Mouse (Mus musculus) kidney, postnatal 10 days (tissue): Measurements from ENCODE around the gene Tlr6.

ENCODE experiments used
- DNase-seq: peaks from one replicate; pipeline ENCODE4 v3.0.0; 2021; ENCODE audit warnings: mixed read lengths

Tlr6 gene

GRCm38 (mm10) chr5:64959843-64960230, at the start of gene Tlr6:
Gene Tlr6, minus strand, starts transcription at chr5:64960097.
- DNase-seq: peak; percentile 83

GRCm38 (mm10) chr5:65006011-65006491, 46.2 kb upstream of the Tlr6 start:
- DNase-seq: no peak

DNA sequence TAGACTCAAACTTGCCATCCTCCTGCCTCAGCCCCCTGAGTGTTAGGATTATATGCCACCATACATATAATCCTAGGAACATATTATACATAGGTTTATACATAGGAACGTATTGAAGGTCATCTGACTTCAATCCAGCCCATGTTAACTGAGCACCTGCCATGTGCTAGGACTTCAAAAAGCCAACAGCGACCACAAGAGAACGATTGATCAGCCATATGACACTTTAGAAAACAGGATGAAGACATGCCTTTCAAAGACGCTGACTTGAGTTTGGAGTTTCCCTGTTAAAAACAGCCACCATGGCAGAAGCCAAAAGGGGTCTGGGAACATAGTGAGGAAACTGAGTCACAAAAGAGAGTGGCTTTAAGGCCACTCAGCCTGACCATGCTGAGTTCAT, 45.4 kb upstream of the Tlr6 start:
- DNase-seq: no peak

DNA sequence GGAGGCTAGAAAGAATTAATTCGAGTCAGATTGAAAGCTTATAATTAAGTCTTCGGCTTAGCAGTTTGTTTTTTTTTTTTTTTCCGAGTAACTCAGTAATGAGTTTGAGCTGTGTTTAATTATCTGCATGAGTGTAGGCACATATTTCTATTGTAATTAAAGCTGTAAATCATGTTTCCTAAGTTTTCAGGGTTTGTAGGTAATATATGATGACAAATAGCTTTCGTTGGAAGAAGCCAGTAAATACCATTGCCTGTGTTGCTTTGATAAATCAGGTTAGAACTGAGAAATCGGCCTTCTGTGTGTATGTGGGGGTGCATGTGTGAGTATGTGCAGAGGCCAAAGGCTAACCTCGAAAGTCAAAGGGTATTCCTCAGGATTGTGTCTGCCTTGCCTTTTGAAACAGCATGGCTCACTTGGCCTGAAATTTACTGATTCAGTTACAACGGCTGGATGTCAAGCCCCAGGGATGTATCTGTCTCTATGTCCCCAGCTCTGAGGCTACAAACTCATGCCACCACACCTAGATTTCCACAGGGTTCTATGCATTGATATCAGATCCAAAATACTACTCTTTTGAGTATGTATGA, 44.1 kb upstream of the Tlr6 start:
- DNase-seq: no peak

GRCm38 (mm10) chr5:65002940-65003824, 43.3 kb upstream of the Tlr6 start:
- DNase-seq: no peak

GRCm38 (mm10) chr5:64995408-64995807, 35.5 kb upstream of the Tlr6 start:
- no peak for DNase-seq

DNA sequence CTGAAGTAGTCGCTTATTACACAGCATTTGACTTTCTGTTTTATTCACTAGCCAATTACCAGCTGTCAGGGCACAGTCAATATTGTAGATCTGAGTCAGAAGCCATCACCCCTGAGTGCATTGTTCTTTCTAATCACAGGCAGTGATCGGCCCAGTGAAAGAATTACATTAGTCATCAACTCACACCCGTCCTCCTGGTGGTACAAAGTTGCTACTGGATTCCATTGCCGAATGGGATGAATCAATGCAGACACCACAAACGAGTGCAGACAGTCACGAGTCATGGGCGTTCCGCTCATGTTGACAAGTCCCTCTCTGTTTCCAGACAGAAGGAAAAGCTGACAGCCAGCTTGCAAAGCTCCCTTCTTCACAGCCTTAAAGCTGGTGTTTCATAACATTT, 32.6 kb upstream of the Tlr6 start:
- DNase-seq: no peak

DNA sequence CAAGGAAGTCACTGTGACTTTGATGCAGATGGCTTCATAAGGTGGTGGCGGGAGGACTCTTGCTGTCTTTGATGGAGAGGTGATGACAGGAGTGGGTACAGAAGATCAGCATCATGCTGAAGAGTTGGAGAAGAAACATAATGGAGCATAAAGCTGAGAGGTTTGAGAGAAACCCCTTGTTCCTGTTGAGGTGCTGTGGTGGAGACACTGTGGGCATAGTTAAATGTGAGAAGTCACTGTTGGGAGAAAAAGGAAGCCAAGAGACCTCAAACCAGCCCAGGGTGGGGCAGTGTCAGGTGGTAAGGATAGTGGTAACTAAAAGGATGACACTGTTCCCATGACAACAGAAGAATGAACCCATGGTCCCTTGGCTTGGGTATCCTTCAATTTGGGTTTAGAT, 30.0 kb upstream of the Tlr6 start:
- DNase-seq: no peak

GRCm38 (mm10) chr5:64985971-64986370, 26.1 kb upstream of the Tlr6 start:
- DNase-seq: peak; percentile 22

- DNase-seq: no peak
These were observed 17.2 kb upstream of the Tlr6 start for GRCm38 (mm10) chr5:64977128-64977527.

- no peak for DNase-seq
These were observed 15.2 kb upstream of the Tlr6 start for GRCm38 (mm10) chr5:64975121-64975520.

GRCm38 (mm10) chr5:64969861-64970771, 10.2 kb upstream of the Tlr6 start, which contains the start of gene Fam114a1:
Gene Fam114a1, plus strand, starts transcription at chr5:64970071.
- DNase-seq: peak; percentile 92

DNA sequence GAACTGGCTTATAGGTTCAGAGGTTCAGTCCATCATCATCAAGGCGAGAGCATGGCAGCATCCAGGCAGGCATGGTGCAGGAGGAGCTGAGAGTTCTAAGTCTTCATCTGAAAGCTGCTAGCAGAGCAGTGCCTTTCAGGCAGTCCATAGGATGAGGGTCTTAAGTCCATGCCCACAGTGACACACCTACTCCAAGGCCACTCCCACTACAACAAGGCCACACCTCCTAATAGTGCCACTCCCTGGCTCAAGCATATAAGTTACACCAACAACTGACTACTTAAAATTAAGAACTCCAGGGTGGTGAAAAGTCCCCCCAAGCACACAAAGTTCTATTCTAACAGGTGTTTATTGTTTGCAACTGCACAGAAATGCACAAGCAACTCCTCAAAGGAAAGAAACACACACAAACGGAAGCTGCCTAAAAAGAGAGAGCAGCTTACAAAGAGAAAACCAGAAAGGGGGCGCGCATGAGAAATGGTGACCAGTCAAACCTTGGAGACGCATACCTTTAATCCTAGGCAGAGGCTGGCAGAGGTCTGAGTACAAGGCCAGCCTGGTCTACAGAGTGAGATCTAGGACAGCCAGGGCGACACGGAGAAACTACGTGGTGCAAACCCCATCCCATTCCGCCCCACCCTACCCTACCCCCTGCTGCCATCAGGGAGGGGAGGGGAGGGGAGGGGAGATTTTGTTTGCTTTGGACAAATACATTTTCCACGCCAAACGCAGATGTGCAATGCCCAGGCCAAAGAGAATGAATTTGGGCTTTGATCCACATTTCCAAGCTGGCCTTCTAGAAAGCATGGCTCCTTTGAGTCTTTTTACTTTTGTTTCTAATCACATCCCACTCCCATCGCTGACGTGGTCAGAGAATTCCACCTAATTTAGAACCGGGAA, 9.3 kb upstream of the Tlr6 start:
- peak; percentile 53 for DNase-seq

DNA sequence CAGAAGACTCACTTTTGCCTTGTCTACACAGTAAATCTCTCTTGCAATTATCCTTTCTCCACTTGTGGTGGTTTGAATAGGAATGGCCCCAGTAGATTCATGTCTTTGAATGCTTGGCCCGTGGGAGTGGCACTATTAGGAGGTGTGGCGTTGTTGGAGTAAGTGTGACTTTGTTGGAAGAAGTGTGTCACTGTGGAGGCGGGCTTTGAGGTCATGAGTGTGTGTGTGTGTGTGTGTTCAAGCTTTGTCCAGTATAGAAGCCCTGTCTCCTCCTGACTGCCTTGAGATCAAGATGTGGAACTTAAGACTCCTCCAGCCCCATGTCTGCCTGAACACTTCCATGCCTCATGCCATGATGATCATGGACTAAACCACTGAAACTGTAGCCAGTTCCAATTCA, 3.8 kb upstream of the Tlr6 start:
- DNase-seq: no peak

DNA sequence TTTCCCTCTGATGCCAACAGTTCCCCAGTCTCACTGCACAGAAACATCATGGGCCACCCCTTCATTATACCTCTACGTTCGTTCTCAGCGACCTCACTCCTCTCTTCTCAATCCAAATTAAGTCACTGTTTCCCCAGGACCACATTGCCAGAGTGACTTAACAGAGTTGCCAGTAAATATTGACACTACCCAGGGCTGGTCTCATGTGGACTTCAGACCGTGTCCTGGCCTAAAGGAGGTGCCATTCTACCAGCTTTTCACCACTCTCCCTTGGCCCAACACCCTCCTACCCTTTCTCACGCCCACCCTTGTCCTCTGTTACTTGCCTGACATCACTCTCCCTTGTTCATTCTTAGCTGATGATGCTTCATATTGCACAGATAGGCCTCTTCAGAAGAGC, 3.4 kb upstream of the Tlr6 start:
- no peak for DNase-seq

GRCm38 (mm10) chr5:64960857-64961391, 1.0 kb upstream of the Tlr6 start:
- DNase-seq: no peak

DNA sequence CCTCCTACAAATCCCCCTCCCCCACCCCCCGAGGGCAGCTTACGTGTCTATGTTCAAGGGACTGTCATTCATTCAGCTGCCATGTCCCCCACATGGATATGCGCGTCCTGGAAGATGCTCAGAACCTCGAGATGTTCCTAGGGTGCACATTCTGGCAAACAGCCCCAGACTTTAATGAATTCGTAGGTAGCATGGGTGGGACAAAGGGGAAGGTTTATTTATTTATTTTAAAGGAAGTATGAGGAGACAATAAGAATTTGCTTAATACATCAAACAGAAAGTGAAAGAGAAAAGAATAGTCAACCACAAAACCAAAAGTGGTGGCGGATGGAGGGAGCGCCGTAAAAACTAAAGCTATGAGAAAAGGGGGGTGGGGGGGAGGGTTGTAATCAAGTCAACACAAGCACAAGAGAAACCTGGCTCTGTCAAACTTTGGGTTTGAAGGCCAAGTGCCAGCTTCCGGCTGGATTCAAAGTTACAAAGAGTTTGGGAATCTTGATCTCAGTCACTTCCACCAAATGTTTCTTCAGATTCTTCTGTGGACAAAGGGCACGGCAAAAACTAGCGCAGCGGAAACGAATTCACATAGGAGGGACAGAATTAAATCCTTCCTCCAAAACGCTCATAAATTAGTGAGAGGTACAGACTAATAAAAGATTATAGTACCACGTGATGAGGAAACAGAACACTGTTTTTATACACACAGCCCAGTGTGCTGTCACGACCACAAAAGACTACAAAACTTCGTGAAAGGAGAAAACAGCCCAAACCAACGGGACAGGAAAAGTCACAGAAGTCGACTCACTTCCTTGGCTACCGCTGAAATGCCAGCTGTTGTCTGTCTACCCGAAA, 680 bp downstream of the Tlr6 start:
- peak; percentile 43 for DNase-seq

DNA sequence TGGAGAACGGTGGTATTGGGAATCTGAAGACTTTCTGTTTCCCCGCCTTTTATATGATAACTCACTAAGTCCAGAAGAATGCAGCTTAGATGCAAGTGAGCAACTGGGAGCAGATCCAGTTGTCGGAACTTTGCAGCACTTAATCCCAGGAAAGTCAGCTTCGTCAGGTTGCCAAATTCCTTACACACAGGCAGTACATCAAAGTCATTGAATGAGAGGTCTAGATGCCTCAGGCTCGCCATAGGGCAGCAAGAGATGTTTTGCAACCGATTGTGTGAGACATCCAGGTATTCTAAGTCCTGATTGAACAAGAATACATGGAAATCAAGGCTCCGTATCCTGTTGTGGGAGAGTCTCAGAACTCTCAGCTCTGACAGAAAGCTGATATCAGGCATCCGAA, 5.0 kb downstream of the Tlr6 start:
- no peak for DNase-seq

- no peak for DNase-seq
These were observed 8.4 kb downstream of the Tlr6 start for GRCm38 (mm10) chr5:64951486-64951885.

- DNase-seq: no peak
These were observed 27.1 kb downstream of the Tlr6 start for GRCm38 (mm10) chr5:64932775-64933174.

- no peak for DNase-seq
These were observed 27.7 kb downstream of the Tlr6 start for GRCm38 (mm10) chr5:64932215-64932614.
